Mouse (Mus musculus): ENCODE data around the gene Erbin. TPM values are rescaled to one million over a fixed set of nuclear protein-coding genes. Genes with fewer than 3 reads are reported as not detected.
A peak's percentile ranks its signal among the peaks of the same experiment; 100 is the strongest.

The Erbin gene
- polyA plus RNA-seq, 1 experiment from 2014 or later, result 15.8 TPM

- peaks cover 26% of the 10 kb centered on the region for H3K4me1 ChIP-seq (ENCODE audit: insufficient read depth, low read length)
- no peak overlapping the region for H3K27ac ChIP-seq (ENCODE audit: low read length)
- no peaks in the 10 kb centered on the region for H3K36me3 ChIP-seq (ENCODE audit: insufficient read depth, low read length)
- no peaks in the 10 kb centered on the region for H3K27me3 ChIP-seq (ENCODE audit: insufficient read depth, low read length)
- H3K4me3 ChIP-seq (ENCODE audit: low read length), result peak overlapping the region; percentile 93
- H3K9ac ChIP-seq (replicated peaks; ENCODE audit: low read length), result no peak overlapping the region
- H3K9me3 ChIP-seq (ENCODE audit: low read length), result no peaks in the 10 kb centered on the region
- peak overlapping the region; percentile 73 for H3K4me2 ChIP-seq (replicated peaks; ENCODE audit: low read depth, low read length)
- no peak for ATAC-seq (ENCODE audit: low FRiP score, low TSS enrichment)
- WGBS, result 15% methylated on average over 3 of the region's 3 CpGs
These were observed 1.9 kb downstream of the Erbin start for GRCm38 (mm10) chr13:103918432-103918831.

GRCm38 (mm10) chr13:103914114-103914736 is 6.1 kb downstream of the Erbin start:
- no peak overlapping the region for H3K4me2 ChIP-seq (replicated peaks; ENCODE audit: low read depth, low read length)
- H3K9ac ChIP-seq (replicated peaks; ENCODE audit: low read length), result no peak overlapping the region
- H3K36me3 ChIP-seq (ENCODE audit: insufficient read depth, low read length), result no peaks in the 10 kb centered on the region
- ATAC-seq (ENCODE audit: low FRiP score, low TSS enrichment), result no peak
- H3K27me3 ChIP-seq (ENCODE audit: insufficient read depth, low read length), result no peaks in the 10 kb centered on the region
- H3K4me1 ChIP-seq (ENCODE audit: insufficient read depth, low read length), result peaks cover 12% of the 10 kb centered on the region; the same call in 1 of the 2 replicates
- no peak overlapping the region for H3K27ac ChIP-seq (ENCODE audit: low read length)
- WGBS, result 75% methylated on average over 4 of the region's 4 CpGs
- H3K4me3 ChIP-seq (ENCODE audit: low read length), result no peak overlapping the region
- H3K9me3 ChIP-seq (ENCODE audit: low read length), result no peaks in the 10 kb centered on the region

GRCm38 (mm10) chr13:103912351-103912750 is 8.0 kb downstream of the Erbin start:
- H3K27me3 ChIP-seq (ENCODE audit: insufficient read depth, low read length), result no peaks in the 10 kb centered on the region
- no peak overlapping the region for H3K4me2 ChIP-seq (replicated peaks; ENCODE audit: low read depth, low read length)
- ATAC-seq (ENCODE audit: low FRiP score, low TSS enrichment), result no peak
- 84% methylated on average over 3 of the region's 3 CpGs for WGBS
- no peak overlapping the region for H3K4me3 ChIP-seq (ENCODE audit: low read length)
- H3K4me1 ChIP-seq (ENCODE audit: insufficient read depth, low read length), result 0 out of 2 replicates have a peak, but pooled peaks cover 9% of the 10 kb centered on the region
- no peaks in the 10 kb centered on the region for H3K36me3 ChIP-seq (ENCODE audit: insufficient read depth, low read length)
- no peaks in the 10 kb centered on the region for H3K9me3 ChIP-seq (ENCODE audit: low read length)
- H3K9ac ChIP-seq (replicated peaks; ENCODE audit: low read length), result no peak overlapping the region
- no peak overlapping the region for H3K27ac ChIP-seq (ENCODE audit: low read length)

GRCm38 (mm10) chr13:103910598-103910997 is 9.7 kb downstream of the Erbin start:
- WGBS, result 84% methylated on average over 1 of the region's 1 CpGs

GRCm38 (mm10) chr13:103909894-103910293 is 10.4 kb downstream of the Erbin start:
- no peaks in the 10 kb centered on the region for H3K9me3 ChIP-seq (ENCODE audit: low read length)
- no peak for ATAC-seq (ENCODE audit: low FRiP score, low TSS enrichment)
- 74% methylated on average over 3 of the region's 3 CpGs for WGBS
- no peak overlapping the region for H3K4me3 ChIP-seq (ENCODE audit: low read length)
- no peak overlapping the region for H3K27ac ChIP-seq (ENCODE audit: low read length)
- H3K9ac ChIP-seq (replicated peaks; ENCODE audit: low read length), result no peak overlapping the region
- H3K36me3 ChIP-seq (ENCODE audit: insufficient read depth, low read length), result no peaks in the 10 kb centered on the region
- H3K4me1 ChIP-seq (ENCODE audit: insufficient read depth, low read length), result 0 out of 2 replicates have a peak, but pooled peaks cover 3% of the 10 kb centered on the region
- H3K27me3 ChIP-seq (ENCODE audit: insufficient read depth, low read length), result no peaks in the 10 kb centered on the region
- H3K4me2 ChIP-seq (replicated peaks; ENCODE audit: low read depth, low read length), result no peak overlapping the region

More at GRCm38 (mm10) chr13:103910598-103910997, 9.7 kb downstream of the Erbin start:
- H3K4me1 ChIP-seq (ENCODE audit: insufficient read depth, low read length), result 0 out of 2 replicates have a peak, but pooled peaks cover 4% of the 10 kb centered on the region
- H3K27me3 ChIP-seq (ENCODE audit: insufficient read depth, low read length), result no peaks in the 10 kb centered on the region
- ATAC-seq (ENCODE audit: low FRiP score, low TSS enrichment), result no peak
- H3K4me2 ChIP-seq (replicated peaks; ENCODE audit: low read depth, low read length), result no peak overlapping the region
- no peak overlapping the region for H3K9ac ChIP-seq (replicated peaks; ENCODE audit: low read length)
- no peaks in the 10 kb centered on the region for H3K36me3 ChIP-seq (ENCODE audit: insufficient read depth, low read length)
- no peak overlapping the region for H3K4me3 ChIP-seq (ENCODE audit: low read length)
- H3K27ac ChIP-seq (ENCODE audit: low read length), result no peak overlapping the region
- H3K9me3 ChIP-seq (ENCODE audit: low read length), result no peaks in the 10 kb centered on the region

GRCm38 (mm10) chr13:103900015-103900414 is 20.3 kb downstream of the Erbin start:
- Histone ChIP-seq H3K4me1 (ENCODE audit: insufficient read depth, low read length) (no peaks in the 10 kb centered on the region), H3K4me3 (ENCODE audit: low read length) (no peak overlapping the region), H3K9ac (replicated peaks; ENCODE audit: low read length) (no peak overlapping the region), H3K27ac (ENCODE audit: low read length) (no peak overlapping the region), H3K4me2 (replicated peaks; ENCODE audit: low read depth, low read length) (no peak overlapping the region), H3K36me3 (ENCODE audit: insufficient read depth, low read length) (peaks cover 15% of the 10 kb centered on the region; the same call in 1 of the 2 replicates), H3K27me3 (ENCODE audit: insufficient read depth, low read length) (no peaks in the 10 kb centered on the region), H3K9me3 (ENCODE audit: low read length) (peaks cover 11% of the 10 kb centered on the region)
- no peak for ATAC-seq (ENCODE audit: low FRiP score, low TSS enrichment)
- WGBS, result 81% methylated on average over 1 of the region's 1 CpGs

GRCm38 (mm10) chr13:103897606-103898005 is 22.7 kb downstream of the Erbin start:
- Histone ChIP-seq H3K9ac (replicated peaks; ENCODE audit: low read length) (no peak overlapping the region), H3K4me2 (replicated peaks; ENCODE audit: low read depth, low read length) (no peak overlapping the region), H3K36me3 (ENCODE audit: insufficient read depth, low read length) (peaks cover 15% of the 10 kb centered on the region; the same call in 1 of the 2 replicates), H3K27me3 (ENCODE audit: insufficient read depth, low read length) (no peaks in the 10 kb centered on the region), H3K9me3 (ENCODE audit: low read length) (peaks cover 11% of the 10 kb centered on the region), H3K27ac (ENCODE audit: low read length) (no peak overlapping the region), H3K4me3 (ENCODE audit: low read length) (no peak overlapping the region), H3K4me1 (ENCODE audit: insufficient read depth, low read length) (no peaks in the 10 kb centered on the region)
- no peak for ATAC-seq (ENCODE audit: low FRiP score, low TSS enrichment)
- WGBS, result 88% methylated on average over 4 of the region's 4 CpGs

GRCm38 (mm10) chr13:103893065-103893464 is 27.2 kb downstream of the Erbin start:
- 91% methylated on average over 5 of the region's 5 CpGs for WGBS
- Histone ChIP-seq H3K27ac (ENCODE audit: low read length) (no peak overlapping the region), H3K4me1 (ENCODE audit: insufficient read depth, low read length) (0 out of 2 replicates have a peak, but pooled peaks cover 4% of the 10 kb centered on the region)

GRCm38 (mm10) chr13:103890038-103890437 is 30.3 kb downstream of the Erbin start:
- no peaks in the 10 kb centered on the region for H3K27me3 ChIP-seq (ENCODE audit: insufficient read depth, low read length)
- no peaks in the 10 kb centered on the region for H3K9me3 ChIP-seq (ENCODE audit: low read length)
- ATAC-seq (ENCODE audit: low FRiP score, low TSS enrichment), result no peak
- no peak overlapping the region for H3K27ac ChIP-seq (ENCODE audit: low read length)
- WGBS, result 72% methylated on average over 3 of the region's 3 CpGs
- 0 out of 2 replicates have a peak, but pooled peaks cover 4% of the 10 kb centered on the region for H3K4me1 ChIP-seq (ENCODE audit: insufficient read depth, low read length)
- no peak overlapping the region for H3K4me3 ChIP-seq (ENCODE audit: low read length)
- H3K4me2 ChIP-seq (replicated peaks; ENCODE audit: low read depth, low read length), result no peak overlapping the region
- no peak overlapping the region for H3K9ac ChIP-seq (replicated peaks; ENCODE audit: low read length)
- H3K36me3 ChIP-seq (ENCODE audit: insufficient read depth, low read length), result no peaks in the 10 kb centered on the region

More at GRCm38 (mm10) chr13:103893065-103893464, 27.2 kb downstream of the Erbin start:
- H3K27me3 ChIP-seq (ENCODE audit: insufficient read depth, low read length), result no peaks in the 10 kb centered on the region
- no peaks in the 10 kb centered on the region; the same call in 1 of the 2 replicates for H3K9me3 ChIP-seq (ENCODE audit: low read length)
- H3K9ac ChIP-seq (replicated peaks; ENCODE audit: low read length), result no peak overlapping the region
- ATAC-seq (ENCODE audit: low FRiP score, low TSS enrichment), result no peak
- H3K36me3 ChIP-seq (ENCODE audit: insufficient read depth, low read length), result peaks cover 8% of the 10 kb centered on the region; the same call in 1 of the 2 replicates
- no peak overlapping the region for H3K4me3 ChIP-seq (ENCODE audit: low read length)
- H3K4me2 ChIP-seq (replicated peaks; ENCODE audit: low read depth, low read length), result no peak overlapping the region

GRCm38 (mm10) chr13:103886503-103886902 is 33.8 kb downstream of the Erbin start:
- WGBS, result 82% methylated on average over 3 of the region's 3 CpGs
- no peak for ATAC-seq (ENCODE audit: low FRiP score, low TSS enrichment)
- 0 out of 2 replicates have a peak, but pooled peaks cover 4% of the 10 kb centered on the region for H3K4me1 ChIP-seq (ENCODE audit: insufficient read depth, low read length)
- no peak overlapping the region for H3K9ac ChIP-seq (replicated peaks; ENCODE audit: low read length)
- no peaks in the 10 kb centered on the region for H3K27me3 ChIP-seq (ENCODE audit: insufficient read depth, low read length)
- H3K4me2 ChIP-seq (replicated peaks; ENCODE audit: low read depth, low read length), result no peak overlapping the region
- H3K36me3 ChIP-seq (ENCODE audit: insufficient read depth, low read length), result 0 out of 2 replicates have a peak, but pooled peaks cover 4% of the 10 kb centered on the region
- H3K9me3 ChIP-seq (ENCODE audit: low read length), result no peaks in the 10 kb centered on the region
- H3K4me3 ChIP-seq (ENCODE audit: low read length), result no peak overlapping the region
- no peak overlapping the region for H3K27ac ChIP-seq (ENCODE audit: low read length)

All from kidney, embryonic 16.5 days (tissue).